Mouse (Mus musculus) brain, embryonic 14.5 days (tissue): ENCODE data around the gene Khk.

ENCODE experiments used
- CTCF ChIP-seq: fragments of 200-500 bp; IDR thresholded peaks from 2 replicates; pipeline ENCODE4 v1.5.1; 2012; ENCODE audit warnings: inconsistent platforms, mild to moderate bottlenecking, moderate library complexity, borderline replicate concordance; ENCODE audit not compliant: insufficient read depth, insufficient read length; ENCODE audit errors: extremely low read depth
- POLR2A ChIP-seq: fragments of 200-500 bp; IDR thresholded peaks from 2 replicates; pipeline ENCODE4 v1.6.1; 2012; ENCODE audit warnings: mild to moderate bottlenecking, inconsistent platforms, borderline replicate concordance; ENCODE audit not compliant: poor library complexity, insufficient read depth, insufficient read length, severe bottlenecking; ENCODE audit errors: extremely low read depth

GRCm38 (mm10) chr5:30889088-30889754 lies 32.0 kb upstream of the Khk start:
- TF ChIP-seq CTCF (no peak), POLR2A (no peak)
